Mouse (Mus musculus): ENCODE results near the gene Slx4ip. TPM values are rescaled to one million over a fixed set of nuclear protein-coding genes. Genes with fewer than 3 reads are reported as not detected.

Gene Slx4ip
- total RNA-seq, 2 experiments from 2014 or later: 6.1 TPM

DNA sequence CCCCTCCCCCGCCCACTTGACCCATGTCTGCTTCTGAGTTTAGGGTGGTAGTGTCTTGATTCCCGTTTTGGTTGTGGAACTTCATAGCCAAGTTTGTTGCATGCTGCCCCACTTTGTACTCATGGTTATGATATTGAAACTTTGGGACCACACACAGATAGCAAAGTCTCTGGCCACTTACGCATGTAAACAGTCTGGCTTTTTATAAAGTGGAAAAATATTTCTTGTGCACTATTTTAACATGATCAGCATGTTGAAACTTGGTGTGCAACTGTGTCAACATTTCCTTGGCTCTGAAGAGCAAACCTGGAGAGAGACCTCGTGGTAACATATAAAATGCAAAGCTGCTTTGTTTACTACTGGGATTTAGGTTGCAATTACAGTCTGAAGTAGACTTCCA, 56.5 kb downstream of the Slx4ip start:
- no peak for DNase-seq

- DNase-seq: peak; percentile 13 to 25
Observed at GRCm38 (mm10) chr2:136947937-136948336, 56.9 kb downstream of the Slx4ip start.

- no peak for DNase-seq
Observed at GRCm38 (mm10) chr2:136952238-136952637, 61.2 kb downstream of the Slx4ip start.

GRCm38 (mm10) chr2:136955726-136956571, 64.9 kb downstream of the Slx4ip start:
- no peak for DNase-seq

DNA sequence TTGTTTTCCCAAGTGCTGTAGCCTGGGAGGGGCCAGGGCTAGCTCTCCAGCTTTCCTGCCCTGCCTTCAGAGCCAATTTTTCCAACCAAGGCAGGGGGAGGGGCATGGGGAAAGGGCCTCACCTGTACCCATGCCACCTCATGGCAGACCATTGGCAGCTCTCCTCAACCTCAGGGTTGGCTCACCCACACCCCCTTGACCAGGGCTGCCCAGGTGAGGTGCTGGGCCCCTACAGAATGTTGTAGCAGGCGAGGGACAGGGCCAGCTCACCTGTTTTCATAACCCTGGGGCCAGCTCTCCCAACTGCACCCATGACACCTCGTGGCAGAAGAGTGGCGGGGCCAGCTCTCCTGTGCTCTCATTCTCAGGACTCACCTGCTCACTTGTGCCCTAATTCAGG, 67.7 kb downstream of the Slx4ip start:
- DNase-seq: no peak

- no peak for DNase-seq
Observed at GRCm38 (mm10) chr2:136975774-136976173, 84.8 kb downstream of the Slx4ip start.

GRCm38 (mm10) chr2:136979056-136979772, 88.2 kb downstream of the Slx4ip start:
- DNase-seq: no peak

GRCm38 (mm10) chr2:136981062-136981879, 90.3 kb downstream of the Slx4ip start:
- DNase-seq: no peak

DNA sequence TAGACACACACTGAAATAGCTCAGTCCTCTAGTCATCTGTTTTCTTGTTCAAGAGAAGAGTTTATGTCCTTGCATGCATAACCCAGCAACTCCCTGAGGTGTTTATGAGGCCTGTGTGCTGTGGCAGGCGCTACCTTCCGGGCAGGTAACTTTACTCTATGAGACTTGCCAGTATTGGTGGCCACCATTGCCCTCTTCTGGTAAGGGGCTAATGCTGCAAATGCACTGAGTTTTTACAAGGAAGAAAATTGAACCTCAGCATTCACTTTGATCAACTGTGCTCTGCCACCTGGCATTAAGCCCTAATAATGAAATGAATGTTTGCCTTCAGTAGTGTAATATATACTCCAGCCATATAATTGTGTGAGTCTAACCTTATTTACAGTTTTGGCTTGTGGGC, 92.9 kb downstream of the Slx4ip start:
- no peak for DNase-seq

DNA sequence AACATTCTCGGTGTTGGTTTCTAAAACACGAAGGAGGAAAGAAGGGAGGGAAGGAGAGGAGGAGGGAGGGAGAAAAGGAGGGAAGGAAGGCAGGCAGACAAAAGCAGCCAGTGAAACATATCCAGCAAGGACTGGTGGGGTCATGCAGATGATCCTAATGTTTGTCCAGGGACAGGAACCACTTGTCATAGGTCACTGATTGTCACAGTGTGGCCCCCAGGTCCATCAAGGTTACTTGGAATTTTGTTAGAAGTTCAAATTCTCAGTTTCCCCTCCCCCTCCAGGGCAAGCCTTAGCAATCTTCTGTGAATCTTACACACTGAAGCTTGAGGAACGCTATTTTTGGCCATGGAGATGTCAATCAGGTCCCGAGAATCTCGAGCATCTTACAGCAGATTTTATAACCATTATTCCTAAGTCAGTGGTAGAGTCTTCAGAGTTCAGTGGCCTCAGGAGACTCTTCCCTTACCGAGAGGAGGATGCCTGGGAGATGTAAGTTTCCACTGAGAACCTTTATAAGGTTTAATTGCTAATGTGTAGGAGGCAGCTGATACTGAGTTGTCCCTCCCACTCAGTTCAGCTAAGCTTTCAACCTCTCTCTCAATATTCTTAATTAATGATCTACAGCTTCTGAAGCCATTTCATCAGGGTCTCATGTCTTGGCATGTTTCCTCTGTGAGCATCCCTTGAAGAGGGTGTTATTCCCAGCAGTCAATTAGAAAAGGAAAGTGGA, 95.1 kb downstream of the Slx4ip start:
- DNase-seq: no peak

DNA sequence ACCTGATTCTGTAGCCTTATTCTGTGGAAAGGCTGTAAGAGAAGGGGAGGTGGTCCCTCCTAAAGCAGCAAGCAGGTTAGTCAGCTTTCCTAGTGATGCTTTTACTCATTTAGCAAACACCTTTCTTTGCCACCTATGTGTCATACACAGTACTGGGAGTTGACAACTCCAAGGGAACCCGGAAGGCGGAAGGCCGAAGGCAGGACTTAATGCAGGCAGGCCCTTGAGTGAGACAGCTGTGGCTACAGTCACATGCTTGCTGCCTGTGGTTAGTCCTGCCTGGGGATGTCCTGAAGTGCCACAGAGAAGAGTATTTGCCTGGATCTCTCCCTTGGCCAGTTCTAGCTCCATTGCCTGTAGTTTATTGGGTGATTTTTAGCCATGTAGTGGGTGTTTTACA, 102.1 kb downstream of the Slx4ip start:
- no peak for DNase-seq

DNA sequence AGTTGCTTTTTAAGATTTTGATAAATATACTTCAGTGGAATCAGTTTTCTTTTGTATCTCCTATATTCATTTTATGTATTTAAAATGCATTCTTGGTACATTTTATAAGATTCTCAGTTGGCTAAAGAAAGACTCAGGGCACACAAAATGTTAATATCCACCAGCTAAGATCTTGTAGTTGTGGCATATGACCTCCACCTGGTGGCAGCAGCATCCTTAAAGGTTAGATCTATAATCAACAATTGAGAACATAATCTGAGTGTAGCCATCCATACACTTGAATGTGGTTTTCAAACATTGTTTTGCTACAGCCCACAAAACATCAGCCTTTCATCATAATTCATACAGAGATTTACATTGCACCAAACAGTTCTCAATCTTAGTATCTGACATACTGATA, 106.1 kb downstream of the Slx4ip start:
- DNase-seq: peak; percentile 14 to 39

GRCm38 (mm10) chr2:137002031-137002430, 111.0 kb downstream of the Slx4ip start:
- no peak for DNase-seq

DNA sequence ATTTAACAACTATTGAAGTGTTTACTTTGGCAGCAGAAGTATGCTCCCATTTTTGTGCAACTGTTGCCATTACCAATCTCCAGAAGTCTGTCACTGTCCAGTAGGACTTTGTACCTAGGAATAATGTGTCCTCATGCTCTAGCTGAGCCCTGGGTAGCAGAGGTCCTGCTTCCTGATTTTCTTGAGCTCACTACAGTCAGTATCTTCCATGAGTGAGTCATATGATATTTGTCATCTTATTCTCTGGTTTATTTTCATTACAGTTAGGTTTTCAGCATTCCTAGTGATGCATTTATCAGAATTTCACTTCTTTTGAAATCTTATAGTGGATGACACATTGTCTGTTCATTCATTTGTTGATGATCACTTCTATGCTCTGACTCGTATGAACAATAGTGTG, 115.6 kb downstream of the Slx4ip start:
- no peak for DNase-seq

DNA sequence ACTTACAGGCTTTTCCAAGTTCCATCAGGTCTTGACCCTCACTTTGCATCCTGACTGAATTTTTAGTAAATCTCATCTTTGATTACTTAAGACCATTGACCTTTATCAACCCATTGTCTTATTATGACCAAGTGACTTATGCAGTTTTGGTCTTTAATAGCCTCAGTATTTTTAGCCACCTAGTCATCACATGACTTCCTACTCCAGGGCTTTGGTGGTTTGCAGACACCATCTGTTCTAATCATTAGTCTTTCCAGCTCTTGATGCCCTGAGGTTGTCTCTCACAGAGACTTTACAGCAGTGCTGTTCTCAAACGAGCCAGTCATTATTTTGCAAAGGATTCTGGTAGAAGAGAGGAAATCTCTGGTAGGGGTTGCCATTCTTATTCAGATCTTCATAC, 121.0 kb downstream of the Slx4ip start:
- DNase-seq: no peak

DNA sequence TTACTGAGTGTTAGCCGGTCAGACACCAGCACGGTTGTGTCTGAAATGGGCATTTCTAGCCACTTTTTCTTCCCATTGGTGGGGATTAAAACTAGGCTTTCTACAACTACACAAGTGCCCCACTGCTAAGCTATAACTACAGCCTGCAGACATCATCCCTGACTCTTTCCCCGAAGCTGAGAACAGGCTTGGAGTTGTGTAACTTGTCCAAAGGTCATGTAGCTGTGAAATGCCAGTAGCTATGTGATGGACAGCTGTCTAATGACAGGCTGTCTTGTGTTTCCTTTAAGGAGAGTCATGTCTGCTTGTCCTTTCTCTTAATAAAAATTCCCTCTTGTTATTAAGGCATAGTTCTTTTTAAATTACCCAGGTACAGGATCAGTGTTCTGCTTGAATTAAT, 122.1 kb downstream of the Slx4ip start:
- no peak for DNase-seq

DNA sequence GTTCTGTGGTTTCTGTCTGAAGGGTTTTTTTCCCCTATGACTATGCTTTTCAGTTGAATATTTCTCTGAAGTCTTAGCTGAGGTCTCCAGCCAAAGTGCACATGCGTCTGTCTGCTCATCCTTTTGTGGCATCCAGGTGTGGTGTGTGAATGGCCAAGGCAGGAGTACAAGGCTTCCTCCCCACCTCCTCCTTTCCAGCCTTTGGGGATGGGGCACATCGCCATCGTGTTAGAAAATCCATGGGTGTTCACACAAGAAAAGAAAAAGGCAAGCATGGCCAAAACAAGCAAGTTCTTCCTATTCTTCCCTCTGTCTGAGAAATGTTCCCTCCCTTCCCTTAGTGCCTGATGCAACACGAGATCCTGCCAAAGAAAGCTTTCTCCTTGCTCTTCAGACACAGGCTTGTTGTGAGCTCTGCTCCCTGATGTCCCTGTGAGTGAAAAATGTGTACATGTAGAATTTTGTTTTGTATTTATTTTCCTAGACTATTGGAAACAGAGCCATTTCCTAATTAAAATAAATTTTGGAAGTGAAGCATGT, 122.9 kb downstream of the Slx4ip start:
- DNase-seq: no peak

GRCm38 (mm10) chr2:137014423-137014822, 123.4 kb downstream of the Slx4ip start:
- no peak for DNase-seq

- DNase-seq: no peak
Observed at GRCm38 (mm10) chr2:137044122-137044521, 153.1 kb downstream of the Slx4ip start.

GRCm38 (mm10) chr2:137049367-137049766, 158.3 kb downstream of the Slx4ip start:
- DNase-seq: peak in 1 of 2 experiments; percentile 3

DNA sequence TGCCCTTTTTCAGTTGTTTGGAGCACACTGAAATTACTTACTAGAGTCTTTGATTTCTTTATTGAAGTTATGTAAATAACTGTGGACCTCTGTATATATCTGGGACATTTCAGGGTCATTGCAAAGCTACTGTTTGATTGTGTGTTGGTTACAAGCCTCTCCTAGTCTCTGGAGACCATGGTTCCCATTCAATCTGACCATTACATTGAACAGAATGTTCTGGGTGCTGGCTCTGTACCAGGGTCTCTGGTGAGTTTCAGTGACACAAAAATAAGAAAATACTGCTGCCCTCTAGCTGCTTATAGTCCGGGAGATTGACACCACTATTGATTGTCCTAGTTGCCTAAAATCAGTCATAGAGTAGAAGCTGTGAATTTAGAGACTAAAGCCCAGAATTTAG, 158.9 kb downstream of the Slx4ip start:
- DNase-seq: peak in 1 of 2 experiments; percentile 13

GRCm38 (mm10) chr2:137063829-137064228, 172.8 kb downstream of the Slx4ip start:
- DNase-seq: no peak
